In the genomic region with DNA sequence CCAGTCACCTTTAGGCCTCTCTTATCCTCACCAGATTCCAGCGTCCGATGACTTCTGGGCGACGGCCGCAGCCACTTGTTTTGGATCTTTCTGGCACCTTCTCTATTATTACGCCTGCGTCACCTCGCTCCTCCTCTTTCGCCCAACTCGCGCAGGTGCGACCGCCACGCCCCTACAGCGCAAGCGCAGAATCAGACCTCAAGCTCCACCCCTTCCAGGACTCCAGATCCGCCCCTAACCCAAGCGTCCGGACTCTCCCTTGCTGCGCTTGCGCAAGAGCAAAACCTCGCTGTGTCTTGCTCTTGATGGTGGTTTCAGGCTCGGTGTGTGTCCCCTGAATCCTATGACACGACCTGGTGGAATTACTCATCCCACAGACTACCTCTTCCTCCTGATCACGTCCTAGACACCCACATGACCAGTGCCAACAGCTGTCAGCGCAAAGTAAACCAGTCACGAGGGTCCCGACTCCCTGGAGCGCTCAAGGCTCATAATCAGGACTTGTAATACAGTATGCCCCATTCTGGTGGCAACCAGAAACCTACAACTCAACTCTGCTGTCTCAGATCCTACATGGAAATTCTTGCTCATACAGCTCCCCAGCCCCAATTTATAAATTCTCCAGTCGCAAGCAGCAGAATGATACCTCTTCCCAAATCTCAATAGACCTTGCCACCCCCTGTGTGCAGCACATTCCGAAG, we compare ENCODE assay signal across 8 mouse cellular contexts. TPM values are rescaled to one million over a fixed set of nuclear protein-coding genes. Genes with fewer than 3 reads are reported as not detected.
DNase-seq lines count a peak whose midpoint lies in the region; ATAC-seq and TF ChIP-seq lines count a peak whose summit lies in the region.

No protein-coding gene starts in this region.

- no peaks in the 10 kb centered on the region for H3K9me3 ChIP-seq in hindbrain, embryonic 14.5 days (ENCODE audit: control insufficient read depth, low read length)

- peak overlapping the region; percentile 94 for H3K4me2 ChIP-seq in hindbrain, embryonic 14.5 days (replicated peaks)

- H3K36me3 ChIP-seq in hindbrain, embryonic 14.5 days (replicated peaks; ENCODE audit: control insufficient read depth, insufficient read depth): peaks cover 36% of the 10 kb centered on the region; the same call in 1 of the 2 replicates

- POLR2A ChIA-PET in Patski (lab: Charles Lee): interaction anchor here (0.8 to 5.0 kb wide), 2 partner anchors 16 to 145 kb away, joined by 3 to 32 read pairs; partner anchors contain the start of gene Gsk3a

- peak; percentile 87 for DNase-seq in Patski (ENCODE audit: low read depth, low spot score)
- peak; percentile 96 to 97 for DNase-seq in cerebellum, postnatal 14 days
- DNase-seq in frontal cortex, postnatal 14 days (ENCODE audit: low spot score in 2 of 2): peak; percentile 89 to 93
- DNase-seq in hindbrain, embryonic 14.5 days (ENCODE audit: low spot score): peak; percentile 95
- peak; percentile 96 for DNase-seq in layer of hippocampus, postnatal 36 days
- peak; percentile 98 for DNase-seq in lung, postnatal 36 days
- DNase-seq in retina, postnatal 1 day: peak; percentile 96
- DNase-seq in urinary bladder, adult 18-20 months (ENCODE audit: low spot score in 2 of 2): peak; percentile 91 to 95

- no peaks in the 10 kb centered on the region for H3K27me3 ChIP-seq in Patski
- H3K27me3 ChIP-seq in hindbrain, embryonic 14.5 days (ENCODE audit: control insufficient read depth, insufficient read depth, low read length): no peaks in the 10 kb centered on the region

- peak; percentile 56 for ATAC-seq in Patski
- peak; percentile 67 for ATAC-seq in hindbrain, embryonic 14.5 days (ENCODE audit: low FRiP score)

- peak overlapping the region; percentile 77 for H3K9ac ChIP-seq in hindbrain, embryonic 14.5 days

- H3K27ac ChIP-seq in hindbrain, embryonic 14.5 days: peak overlapping the region; percentile 78

- H3K4me3 ChIP-seq in hindbrain, embryonic 14.5 days (replicated peaks; ENCODE audit: low read length): peak overlapping the region; percentile 81

- CTCF ChIA-PET in Patski (lab: Charles Lee): interaction anchor here (1.0 to 3.3 kb wide), 5 partner anchors 13 to 189 kb away, joined by 3 to 11 read pairs (median 5); no protein-coding TSS in a partner anchor

- no peak for TF ChIP-seq CTCF in Patski (IDR thresholded peaks at IDR 0.05)

- in situ Hi-C loops in Patski (cut with MboI; ENCODE audit: low pct_unique_long_range_greater_than_20kb): no loop called here

- H3K4me1 ChIP-seq in hindbrain, embryonic 14.5 days (replicated peaks; ENCODE audit: control insufficient read depth, insufficient read depth, low read length): peaks cover 30% of the 10 kb centered on the region

- WGBS in hindbrain, embryonic 14.5 days: 4% methylated on average over 31 of the region's 31 CpGs

RNA-seq across cellular contexts. Expression of gene Dedd2, which starts 0.5 kb away (rescaled TPM):
- polyA plus RNA-seq in Patski (2021): 18.1 TPM
- 13.8 and 14.9 TPM in 2 replicates for polyA plus RNA-seq in hindbrain, embryonic 14.5 days (2014; fragmentation: Nextera tagmentation; extraction: Ambion mirVana)
- 10 to 100 TPM; 26.1 to 28.0 TPM for total RNA-seq in layer of hippocampus, postnatal 36 days (2021)

RNA-seq across cellular contexts. Expression of gene Zfp526, which starts 1.3 kb away (rescaled TPM):
- 7.6 TPM for polyA plus RNA-seq in Patski (2021)
- polyA plus RNA-seq in hindbrain, embryonic 14.5 days (2014; fragmentation: Nextera tagmentation; extraction: Ambion mirVana): 2.4 and 2.5 TPM in 2 replicates
- 10 to 100 TPM; 11.6 to 12.5 TPM for total RNA-seq in layer of hippocampus, postnatal 36 days (2021)

RNA-seq across cellular contexts. Expression of gene Gsk3a, which starts 17.7 kb away (rescaled TPM):
- polyA plus RNA-seq in Patski (2021): 93.7 TPM
- polyA plus RNA-seq in hindbrain, embryonic 14.5 days (2014; fragmentation: Nextera tagmentation; extraction: Ambion mirVana): 23.4 and 24.1 TPM in 2 replicates
- 100 to 1,000 TPM; 195 to 201 TPM for total RNA-seq in layer of hippocampus, postnatal 36 days (2021)

RNA-seq across cellular contexts. Expression of gene Erf, which starts 30.7 kb away (rescaled TPM):
- polyA plus RNA-seq in Patski (2021): 45.9 TPM
- polyA plus RNA-seq in hindbrain, embryonic 14.5 days (2014; fragmentation: Nextera tagmentation; extraction: Ambion mirVana): 5.7 and 6.7 TPM in 2 replicates
- total RNA-seq in layer of hippocampus, postnatal 36 days (2021): 10 to 100 TPM; 34.3 to 35.4 TPM

RNA-seq across cellular contexts. Expression of gene Pou2f2, which starts 40.4 kb away (rescaled TPM):
- 0.09 TPM for polyA plus RNA-seq in Patski (2021)
- 31.8 and 32.5 TPM in 2 replicates for polyA plus RNA-seq in hindbrain, embryonic 14.5 days (2014; fragmentation: Nextera tagmentation; extraction: Ambion mirVana)
- 1 to 10 TPM; 9.4 to 9.6 TPM for total RNA-seq in layer of hippocampus, postnatal 36 days (2021)

Comparison
In these comparisons a context has a peak if more than half of its experiments do, and no peak if none do; other contexts are left out.
1. Peak in every context shown above with its lines: DNase-seq, ATAC-seq, H3K4me3 ChIP-seq and H3K27ac ChIP-seq.